Mouse (Mus musculus): ENCODE results near the gene Slc11a2.

DNA sequence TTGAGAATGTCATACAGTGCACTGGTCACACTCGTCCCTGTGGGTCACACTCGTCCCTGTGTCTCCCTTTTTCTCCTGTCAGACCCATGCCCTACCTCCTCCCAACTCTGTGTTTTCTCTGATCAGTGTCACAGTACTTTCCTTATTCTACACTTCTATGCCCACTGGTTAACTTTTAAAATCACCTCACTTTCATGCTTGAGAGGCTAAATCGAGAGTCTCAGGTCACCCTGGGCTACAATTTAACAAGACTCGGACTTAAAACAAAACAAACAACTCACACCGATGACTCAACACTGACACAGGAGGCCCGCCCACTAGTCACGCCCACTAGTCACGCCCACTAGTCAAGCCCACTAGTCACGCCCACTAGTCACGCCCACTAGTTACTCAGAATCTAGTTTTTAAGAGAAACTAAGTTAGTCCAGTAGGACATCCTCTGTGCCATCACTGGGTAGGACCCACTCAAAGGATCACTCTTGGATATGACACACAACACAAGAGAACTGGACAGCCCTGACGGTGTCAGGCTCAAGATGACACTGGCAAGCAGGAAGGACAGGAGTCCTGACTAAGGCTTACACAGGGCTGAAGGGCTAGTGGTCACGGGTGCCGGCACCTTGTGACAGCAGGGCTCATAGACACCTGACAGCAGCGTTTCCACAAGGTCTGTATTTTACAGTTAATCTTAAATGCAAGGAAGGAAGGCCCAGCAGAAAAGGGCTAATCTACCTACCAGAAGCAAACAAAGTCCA lies 13.8 kb downstream of the Slc11a2 start:
- TF ChIP-seq CTCF (IDR thresholded peaks at IDR 0.05; ENCODE audit: borderline replicate concordance, extremely low read depth, insufficient read depth, insufficient read length): no peak
- TF ChIP-seq POLR2A (IDR thresholded peaks at IDR 0.05; ENCODE audit: borderline replicate concordance, extremely low read depth, insufficient read depth, insufficient read length, poor library complexity, severe bottlenecking): no peak
